Mouse (Mus musculus) MEL-GATA-1-ER (cell line): Measurements from ENCODE around the gene Slc12a7.
"Not testable (repeated sequence)": the region's sequence is repeated elsewhere in the genome, so short reads cannot be mapped to it uniquely, and the experiment has no call there.

Experiments used
- DNase-seq: peaks from one replicate; pipeline ENCODE4 v3.0.0-alpha.2; 2012; ENCODE audit warnings: low read depth; ENCODE audit errors: extremely low read depth

Slc12a7 gene

GRCm38 (mm10) chr13:73718225-73718624, 14.7 kb upstream of the Slc12a7 start:
- DNase-seq = peak; percentile 63

GRCm38 (mm10) chr13:73720241-73720640, 12.7 kb upstream of the Slc12a7 start:
- DNase-seq = no peak

DNA sequence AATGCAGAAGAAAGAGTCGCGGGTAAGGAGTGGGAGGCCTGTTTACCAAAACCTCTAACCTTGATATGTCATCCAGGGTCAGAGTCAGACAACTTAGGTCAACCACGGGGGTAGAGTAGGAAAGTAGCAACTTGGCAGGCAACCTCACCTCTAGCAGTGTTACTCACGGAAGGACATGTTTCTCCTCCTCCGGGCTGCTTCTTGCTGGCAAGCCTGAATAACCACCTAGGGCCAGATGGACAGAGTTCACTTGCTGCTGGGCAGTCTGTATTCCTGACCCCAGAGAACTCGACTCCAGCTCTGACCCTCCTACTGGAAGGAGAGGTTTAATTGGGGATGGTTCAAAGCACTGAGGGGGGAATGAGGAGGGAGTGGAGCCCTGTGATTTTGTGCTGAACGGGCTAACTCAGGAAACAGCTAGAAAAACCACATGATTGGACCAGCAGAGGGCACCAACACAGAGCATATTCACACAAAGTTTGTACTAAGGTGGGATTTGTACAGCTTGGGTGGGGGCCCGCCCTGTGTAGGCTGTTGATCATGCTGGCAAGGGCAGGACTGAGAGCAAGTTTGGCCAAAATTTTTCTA, 9.7 kb upstream of the Slc12a7 start:
- DNase-seq = no peak

GRCm38 (mm10) chr13:73725315-73725714, 7.6 kb upstream of the Slc12a7 start:
- DNase-seq = peak; percentile 66

DNA sequence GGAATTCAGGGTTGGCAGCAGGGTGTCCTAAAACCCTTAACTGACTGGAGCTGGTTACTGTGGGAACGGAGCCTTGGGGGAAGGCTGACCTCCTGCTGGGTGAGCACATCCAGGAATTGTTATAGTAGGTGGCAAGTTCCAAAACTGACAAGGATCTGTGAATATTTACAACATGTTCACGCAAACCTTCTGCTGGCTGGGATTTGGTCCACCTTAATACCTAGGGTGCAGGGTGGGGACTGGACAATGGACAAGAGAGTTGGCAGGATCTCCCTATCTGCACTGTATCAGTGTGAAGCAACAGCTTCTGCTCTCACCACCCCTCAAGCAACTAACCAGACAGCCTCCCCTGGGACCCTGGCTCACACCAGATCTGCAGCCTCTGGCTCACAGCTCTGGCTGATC, 5.3 kb upstream of the Slc12a7 start:
- no peak for DNase-seq

DNA sequence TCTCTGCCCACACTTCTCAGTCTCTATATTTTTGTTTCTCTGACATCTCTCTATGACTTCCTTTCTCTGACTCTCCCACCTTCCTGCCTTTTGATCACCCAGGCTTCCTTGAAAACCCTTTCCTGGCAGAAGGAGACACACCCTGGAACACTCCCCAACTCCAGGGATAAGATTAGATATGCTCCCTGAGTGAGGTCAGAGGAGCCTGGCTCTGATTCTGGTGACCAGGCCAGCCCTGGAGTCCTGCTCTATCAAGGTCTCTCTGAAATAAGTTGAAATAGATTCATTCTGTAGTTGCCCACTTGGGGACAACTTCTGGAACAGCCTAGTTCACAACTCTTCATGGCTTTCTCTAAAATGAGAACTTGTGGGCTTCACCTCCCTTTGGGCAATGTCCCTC, 4.3 kb upstream of the Slc12a7 start:
- DNase-seq = no peak

DNA sequence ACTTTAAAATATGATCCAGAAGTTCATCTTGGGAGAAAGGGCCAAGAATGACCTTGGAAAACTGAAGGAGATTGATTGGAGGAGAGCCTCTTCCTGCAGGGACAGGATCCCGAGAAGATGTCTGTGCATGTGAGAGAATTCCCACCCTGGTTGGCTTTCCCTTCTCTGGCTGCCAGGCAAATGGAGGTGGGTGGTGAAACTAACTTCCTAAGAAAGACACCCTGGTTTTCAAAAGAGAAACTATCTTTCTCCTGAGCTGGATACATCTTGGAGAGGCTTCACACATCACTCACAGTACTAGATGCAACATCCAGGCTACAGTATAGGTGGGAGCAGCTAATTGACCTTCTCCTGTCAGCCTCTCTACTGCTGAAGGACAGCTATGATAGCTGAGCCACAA, 2.0 kb upstream of the Slc12a7 start:
- no peak for DNase-seq

DNA sequence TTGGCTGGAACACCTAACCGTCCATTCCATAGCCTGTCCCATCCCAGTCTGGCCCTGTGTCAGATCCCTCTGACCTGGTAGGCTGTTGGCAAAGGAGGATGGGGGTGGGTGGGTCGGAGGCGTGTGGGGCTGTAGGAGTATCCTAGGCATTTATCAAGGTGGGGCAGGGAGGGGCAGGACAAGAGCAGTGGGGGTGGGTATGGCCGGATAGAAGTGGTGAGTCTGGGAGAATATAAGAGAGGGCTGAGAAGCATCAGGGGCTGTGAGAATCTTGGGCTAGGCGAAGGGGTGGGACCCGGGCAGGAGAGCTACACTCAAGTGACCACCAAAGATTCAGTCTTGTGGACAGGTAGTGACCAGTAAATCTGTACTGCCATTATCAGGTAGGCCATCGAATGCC, 659 bp upstream of the Slc12a7 start:
- DNase-seq = no peak

DNA sequence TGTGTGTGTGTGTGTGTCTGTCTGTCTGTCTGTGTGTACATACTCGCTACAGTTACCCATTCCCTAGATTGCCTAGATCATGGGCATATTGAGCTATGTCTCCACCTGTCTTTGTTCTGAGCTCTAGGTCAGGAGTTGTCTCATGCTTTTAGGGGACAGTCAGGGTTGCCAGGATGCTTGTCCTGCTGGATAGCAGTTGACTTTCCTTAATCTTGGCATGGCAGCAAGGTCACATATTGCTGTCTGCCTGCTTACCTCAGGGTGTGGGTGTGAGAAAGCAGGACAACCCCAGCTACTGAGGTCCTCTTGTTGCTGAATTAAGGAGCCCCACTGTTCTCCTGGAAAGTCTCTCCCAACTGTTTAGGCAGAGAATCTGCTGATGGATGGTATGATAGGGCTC, 1.5 kb downstream of the Slc12a7 start:
- no peak for DNase-seq

- no peak for DNase-seq
Observed at GRCm38 (mm10) chr13:73735270-73735669, 2.4 kb downstream of the Slc12a7 start.

DNA sequence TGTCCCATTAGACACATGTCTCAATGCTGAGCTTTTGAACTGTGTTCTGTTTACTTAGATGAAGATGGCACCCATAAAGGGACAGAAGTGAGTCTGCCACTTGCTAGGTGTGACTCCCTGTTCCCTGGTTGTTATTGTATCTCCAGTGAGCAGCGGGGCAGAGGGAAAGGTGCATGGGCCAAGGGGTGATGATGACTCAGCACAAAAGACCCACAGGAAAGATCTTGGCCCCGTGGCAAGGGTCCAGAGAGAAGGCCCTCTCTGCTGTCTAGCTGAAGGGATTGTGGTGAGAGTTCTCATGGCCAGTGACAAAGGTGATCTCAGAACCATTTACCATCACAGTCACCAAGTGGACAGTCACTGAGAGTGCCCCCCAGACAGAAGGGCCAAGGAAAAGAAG, 3.0 kb downstream of the Slc12a7 start:
- no peak for DNase-seq

DNA sequence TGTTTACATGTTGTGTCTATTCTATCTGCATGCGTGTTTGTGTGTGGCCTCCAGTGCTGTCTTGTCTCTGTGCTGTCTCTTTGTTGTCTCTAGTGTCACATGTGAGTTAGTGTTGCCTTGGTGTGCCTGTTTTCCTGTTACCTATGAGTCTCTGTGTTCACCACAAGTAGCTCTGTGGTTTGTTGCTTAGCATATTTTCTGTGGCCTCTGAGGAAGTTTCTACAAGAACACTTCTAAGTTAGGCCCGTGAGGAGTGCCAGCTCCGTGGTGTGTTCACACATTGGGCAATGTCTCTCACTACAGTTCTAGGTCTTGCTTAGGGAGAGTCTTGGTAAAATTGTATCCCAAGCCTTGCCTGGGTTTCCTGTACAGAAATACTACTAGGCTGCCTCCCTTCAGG, 4.0 kb downstream of the Slc12a7 start:
- no peak for DNase-seq

DNA sequence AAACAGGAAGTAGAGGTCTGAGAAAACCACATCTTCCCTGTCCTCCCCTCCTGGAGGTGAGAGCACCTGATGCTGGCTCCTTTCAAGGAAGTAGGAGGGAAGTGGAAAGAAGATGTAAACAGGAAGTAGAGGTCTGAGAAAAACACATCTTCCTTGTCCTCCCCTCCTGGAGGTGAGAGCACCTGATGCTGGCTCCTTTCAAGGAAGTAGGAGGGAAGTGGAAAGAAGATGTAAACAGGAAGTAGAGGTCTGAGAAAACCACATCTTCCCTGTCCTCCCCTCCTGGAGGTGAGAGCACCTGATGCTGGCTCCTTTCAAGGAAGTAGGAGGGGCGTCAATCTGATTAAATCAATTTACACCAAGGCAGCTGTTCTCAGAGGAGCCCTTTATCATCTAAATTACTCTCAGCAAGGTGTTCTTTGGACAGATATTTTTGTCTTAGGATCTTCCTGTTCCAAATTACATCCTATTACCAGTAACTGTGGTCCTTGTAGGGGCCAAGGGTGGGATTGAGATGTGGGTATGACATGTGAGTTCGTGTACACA, 7.6 kb downstream of the Slc12a7 start:
- not testable (repeated sequence) for DNase-seq

GRCm38 (mm10) chr13:73742944-73743343, 10.1 kb downstream of the Slc12a7 start:
- no peak for DNase-seq

GRCm38 (mm10) chr13:73743662-73744061, 10.8 kb downstream of the Slc12a7 start:
- DNase-seq = no peak

- DNase-seq = no peak
Observed at GRCm38 (mm10) chr13:73748663-73749440, 16.0 kb downstream of the Slc12a7 start.

DNA sequence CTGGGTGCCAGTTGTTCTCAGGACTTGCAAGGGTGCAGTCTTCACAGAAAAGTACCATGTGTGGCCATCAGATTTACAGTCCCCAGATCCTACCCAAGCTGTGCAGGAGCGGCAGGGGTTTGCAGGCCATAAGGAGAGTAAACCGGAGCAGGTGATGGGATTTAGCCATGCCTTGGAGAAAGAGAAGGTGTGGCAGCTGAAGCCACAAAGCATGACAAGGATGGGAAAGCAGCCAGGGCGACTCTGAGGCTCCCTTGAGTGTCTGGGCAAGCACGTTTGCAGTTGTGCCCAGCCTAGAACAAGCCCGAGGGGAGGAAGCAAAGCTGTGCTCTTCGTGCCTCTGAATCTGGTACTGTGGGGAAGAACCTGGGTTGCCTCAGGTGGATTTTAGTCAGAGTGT, 17.5 kb downstream of the Slc12a7 start:
- DNase-seq = no peak

GRCm38 (mm10) chr13:73751284-73751683, 18.4 kb downstream of the Slc12a7 start:
- no peak for DNase-seq

DNA sequence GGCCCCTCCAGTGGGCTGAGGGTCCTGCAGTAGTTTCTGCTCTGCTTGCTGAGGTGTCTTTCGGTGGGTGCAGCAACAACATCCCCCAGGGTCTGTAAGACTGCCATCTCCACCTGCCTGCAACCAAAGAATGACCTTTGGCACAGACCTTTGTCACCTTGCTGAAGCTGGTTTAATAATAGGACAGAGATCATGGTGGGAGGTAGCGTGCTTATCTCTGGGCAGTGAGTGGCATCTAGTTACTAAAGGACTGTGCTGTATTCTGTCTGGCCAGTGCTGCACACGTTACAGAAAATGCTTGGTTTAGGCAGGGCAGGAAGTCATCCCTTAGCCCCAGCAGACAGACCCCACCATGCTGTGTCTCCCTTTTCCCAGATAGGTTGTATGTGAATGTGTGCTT, 22.9 kb downstream of the Slc12a7 start:
- no peak for DNase-seq

GRCm38 (mm10) chr13:73756916-73757315, 24.0 kb downstream of the Slc12a7 start:
- no peak for DNase-seq

- no peak for DNase-seq
Observed at GRCm38 (mm10) chr13:73757362-73757761, 24.5 kb downstream of the Slc12a7 start.

- no peak for DNase-seq
Observed at GRCm38 (mm10) chr13:73759596-73759995, 26.7 kb downstream of the Slc12a7 start.

DNA sequence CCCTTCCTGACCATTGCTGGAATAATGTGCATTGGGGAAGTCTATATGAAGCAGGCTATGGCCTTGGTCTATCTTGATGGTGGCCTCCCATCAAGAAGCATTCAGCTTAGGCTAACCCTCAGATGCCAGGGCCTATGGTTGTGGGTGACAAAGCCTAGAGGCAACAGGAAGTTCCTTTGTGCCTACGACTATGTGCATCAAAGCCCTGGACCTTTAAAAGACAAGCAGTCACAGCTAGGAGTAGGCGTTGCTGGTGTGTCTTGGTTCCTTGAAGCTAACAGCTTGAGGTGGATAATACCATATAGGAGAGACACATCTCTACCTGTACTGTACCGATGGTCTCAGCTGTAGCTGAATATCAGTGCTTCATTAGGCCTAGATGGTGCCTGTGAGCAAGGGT, 27.2 kb downstream of the Slc12a7 start:
- no peak for DNase-seq
